Mouse (Mus musculus): ENCODE results near the gene Unc5b. TPM values are rescaled to one million over a fixed set of nuclear protein-coding genes. Genes with fewer than 3 reads are reported as not detected.

The Unc5b gene
- polyA plus RNA-seq, 1 experiment: 1.1 TPM

GRCm38 (mm10) chr10:60741435-60741834 is 89.9 kb downstream of the Unc5b start:
- TF ChIP-seq POLR2A (IDR thresholded peaks at IDR 0.05; ENCODE audit: borderline replicate concordance, control insufficient read depth, low read depth, low read length): no peak
- TF ChIP-seq CTCF (IDR thresholded peaks at IDR 0.05; ENCODE audit: control insufficient read depth, insufficient read depth, low read length): no peak
- no peak overlapping the region for H3K4me3 ChIP-seq (replicated peaks; ENCODE audit: control insufficient read depth, low read depth, low read length)
- WGBS: 43% methylated on average over 7 of the region's 7 CpGs
- peak overlapping the region; percentile 44; the same call in 1 of the 2 replicates for H3K27ac ChIP-seq (ENCODE audit: control insufficient read depth, insufficient read depth, low read depth, low read length, poor library complexity)
- peaks cover 10% of the 10 kb centered on the region; the same call in 1 of the 2 replicates for H3K4me1 ChIP-seq (ENCODE audit: control insufficient read depth, insufficient read depth, low read length)

- H3K4me1 ChIP-seq (ENCODE audit: control insufficient read depth, insufficient read depth, low read length): peaks cover 6% of the 10 kb centered on the region; the same call in 1 of the 2 replicates
- 8% methylated on average over 4 of the region's 4 CpGs for WGBS
- H3K27ac ChIP-seq (ENCODE audit: control insufficient read depth, insufficient read depth, low read depth, low read length, poor library complexity): peak overlapping the region; percentile 55
These were observed 91.6 kb downstream of the Unc5b start for GRCm38 (mm10) chr10:60739619-60740363.

GRCm38 (mm10) chr10:60737886-60738640 is 93.3 kb downstream of the Unc5b start:
- H3K4me1 ChIP-seq (ENCODE audit: control insufficient read depth, insufficient read depth, low read length): peaks cover 5% of the 10 kb centered on the region; the same call in 1 of the 2 replicates
- 18% methylated on average over 8 of the region's 9 CpGs for WGBS
- no peak overlapping the region for H3K4me3 ChIP-seq (replicated peaks; ENCODE audit: control insufficient read depth, low read depth, low read length)
- TF ChIP-seq POLR2A (IDR thresholded peaks at IDR 0.05; ENCODE audit: borderline replicate concordance, control insufficient read depth, low read depth, low read length) (no peak), CTCF (IDR thresholded peaks at IDR 0.05; ENCODE audit: control insufficient read depth, insufficient read depth, low read length) (no peak)
- no peak overlapping the region for H3K27ac ChIP-seq (ENCODE audit: control insufficient read depth, insufficient read depth, low read depth, low read length, poor library complexity)

More at GRCm38 (mm10) chr10:60739619-60740363, 91.6 kb downstream of the Unc5b start:
- no peak overlapping the region for H3K4me3 ChIP-seq (replicated peaks; ENCODE audit: control insufficient read depth, low read depth, low read length)
- no peak for TF ChIP-seq CTCF (IDR thresholded peaks at IDR 0.05; ENCODE audit: control insufficient read depth, insufficient read depth, low read length)
- no peak for TF ChIP-seq POLR2A (IDR thresholded peaks at IDR 0.05; ENCODE audit: borderline replicate concordance, control insufficient read depth, low read depth, low read length)

- 88% methylated on average over 11 of the region's 11 CpGs for WGBS
- TF ChIP-seq CTCF (IDR thresholded peaks at IDR 0.05; ENCODE audit: control insufficient read depth, insufficient read depth, low read length) (no peak), POLR2A (IDR thresholded peaks at IDR 0.05; ENCODE audit: borderline replicate concordance, control insufficient read depth, low read depth, low read length) (no peak)
- Histone ChIP-seq H3K4me1 (ENCODE audit: control insufficient read depth, insufficient read depth, low read length) (peaks cover 5% of the 10 kb centered on the region; the same call in 1 of the 2 replicates), H3K27ac (ENCODE audit: control insufficient read depth, insufficient read depth, low read depth, low read length, poor library complexity) (no peak overlapping the region), H3K4me3 (replicated peaks; ENCODE audit: control insufficient read depth, low read depth, low read length) (no peak overlapping the region)
These were observed 94.1 kb downstream of the Unc5b start for GRCm38 (mm10) chr10:60737169-60737728.

GRCm38 (mm10) chr10:60735737-60736136 is 95.6 kb downstream of the Unc5b start:
- H3K27ac ChIP-seq (ENCODE audit: control insufficient read depth, insufficient read depth, low read depth, low read length, poor library complexity): no peak overlapping the region
- TF ChIP-seq POLR2A (IDR thresholded peaks at IDR 0.05; ENCODE audit: borderline replicate concordance, control insufficient read depth, low read depth, low read length) (no peak), CTCF (IDR thresholded peaks at IDR 0.05; ENCODE audit: control insufficient read depth, insufficient read depth, low read length) (no peak)
- H3K4me1 ChIP-seq (ENCODE audit: control insufficient read depth, insufficient read depth, low read length): peaks cover 4% of the 10 kb centered on the region; the same call in 1 of the 2 replicates
- H3K4me3 ChIP-seq (replicated peaks; ENCODE audit: control insufficient read depth, low read depth, low read length): no peak overlapping the region
- 100% methylated on average over 1 of the region's 1 CpGs for WGBS

GRCm38 (mm10) chr10:60733471-60733870 is 97.9 kb downstream of the Unc5b start:
- TF ChIP-seq CTCF (IDR thresholded peaks at IDR 0.05; ENCODE audit: control insufficient read depth, insufficient read depth, low read length) (no peak), POLR2A (IDR thresholded peaks at IDR 0.05; ENCODE audit: borderline replicate concordance, control insufficient read depth, low read depth, low read length) (no peak)
- Histone ChIP-seq H3K4me3 (replicated peaks; ENCODE audit: control insufficient read depth, low read depth, low read length) (no peak overlapping the region), H3K4me1 (ENCODE audit: control insufficient read depth, insufficient read depth, low read length) (no peaks in the 10 kb centered on the region; the same call in 1 of the 2 replicates), H3K27ac (ENCODE audit: control insufficient read depth, insufficient read depth, low read depth, low read length, poor library complexity) (no peak overlapping the region)
- WGBS: 82% methylated on average over 8 of the region's 8 CpGs

GRCm38 (mm10) chr10:60732397-60732861 is 99.0 kb downstream of the Unc5b start:
- TF ChIP-seq CTCF (IDR thresholded peaks at IDR 0.05; ENCODE audit: control insufficient read depth, insufficient read depth, low read length): no peak
- no peak for TF ChIP-seq POLR2A (IDR thresholded peaks at IDR 0.05; ENCODE audit: borderline replicate concordance, control insufficient read depth, low read depth, low read length)
- no peak overlapping the region for H3K4me3 ChIP-seq (replicated peaks; ENCODE audit: control insufficient read depth, low read depth, low read length)
- 62% methylated on average over 2 of the region's 2 CpGs for WGBS
- no peaks in the 10 kb centered on the region; the same call in 1 of the 2 replicates for H3K4me1 ChIP-seq (ENCODE audit: control insufficient read depth, insufficient read depth, low read length)
- no peak overlapping the region for H3K27ac ChIP-seq (ENCODE audit: control insufficient read depth, insufficient read depth, low read depth, low read length, poor library complexity)

GRCm38 (mm10) chr10:60731742-60732141 is 99.6 kb downstream of the Unc5b start:
- Histone ChIP-seq H3K4me3 (replicated peaks; ENCODE audit: control insufficient read depth, low read depth, low read length) (no peak overlapping the region), H3K4me1 (ENCODE audit: control insufficient read depth, insufficient read depth, low read length) (no peaks in the 10 kb centered on the region), H3K27ac (ENCODE audit: control insufficient read depth, insufficient read depth, low read depth, low read length, poor library complexity) (no peak overlapping the region)
- no peak for TF ChIP-seq POLR2A (IDR thresholded peaks at IDR 0.05; ENCODE audit: borderline replicate concordance, control insufficient read depth, low read depth, low read length)
- 70% methylated on average over 5 of the region's 5 CpGs for WGBS
